Mouse (Mus musculus) megakaryocyte-erythroid progenitor cell, adult 5-6 weeks (primary cell): ENCODE measurements at regions not wholly inside any gene's neighbourhood (a gene's known extent, or its start where the extent isn't known, plus 50 kb on each side); places are given as distances from the start of the nearest gene placed in this dataset.

Experiments used
- ATAC-seq: replicated peaks from 2 replicates; pipeline ENCODE4 v1.8.0; 2016; ENCODE audit warnings: mild to moderate bottlenecking, inconsistent platforms; ENCODE audit not compliant: severe bottlenecking, poor library complexity, low FRiP score, low TSS enrichment

DNA sequence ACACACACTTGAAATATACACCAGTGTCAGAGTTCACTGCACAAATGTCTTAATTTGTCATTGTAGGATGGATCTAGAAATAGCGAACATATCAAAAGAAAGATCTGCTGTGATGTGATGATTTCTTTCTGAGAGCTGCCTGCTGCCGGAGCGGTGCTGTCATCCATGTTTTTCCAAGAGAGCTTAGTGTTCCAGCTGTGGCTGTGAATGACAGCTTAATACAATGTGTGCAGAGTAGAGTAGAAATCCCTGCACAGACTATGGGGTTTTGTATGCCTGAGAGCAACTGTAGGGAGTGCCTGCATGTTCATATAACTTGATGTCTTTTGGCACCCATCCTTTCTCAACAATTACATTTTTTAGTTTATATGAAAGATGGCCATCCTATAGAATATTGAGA is 274.6 kb upstream of the Btbd3 start:
- ATAC-seq: no peak

DNA sequence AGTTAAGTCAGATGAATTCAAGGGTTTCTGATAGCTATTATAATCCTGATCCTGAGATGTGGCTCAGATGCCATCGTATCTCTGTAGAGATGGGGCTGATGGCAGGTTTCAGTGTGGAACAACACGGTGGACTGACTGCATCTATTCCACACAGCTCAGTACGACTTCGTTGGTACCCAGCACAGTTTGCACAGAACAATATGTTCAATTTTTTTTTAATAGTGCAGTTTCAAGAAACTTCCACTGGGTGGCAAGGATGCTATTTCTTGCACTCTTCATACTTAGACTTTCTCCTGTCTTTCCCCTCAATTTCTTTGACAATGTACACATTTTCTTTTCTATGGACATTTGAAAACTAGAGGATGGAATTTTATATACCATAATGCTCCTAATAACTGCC is 278.6 kb upstream of the Btbd3 start:
- no peak for ATAC-seq

DNA sequence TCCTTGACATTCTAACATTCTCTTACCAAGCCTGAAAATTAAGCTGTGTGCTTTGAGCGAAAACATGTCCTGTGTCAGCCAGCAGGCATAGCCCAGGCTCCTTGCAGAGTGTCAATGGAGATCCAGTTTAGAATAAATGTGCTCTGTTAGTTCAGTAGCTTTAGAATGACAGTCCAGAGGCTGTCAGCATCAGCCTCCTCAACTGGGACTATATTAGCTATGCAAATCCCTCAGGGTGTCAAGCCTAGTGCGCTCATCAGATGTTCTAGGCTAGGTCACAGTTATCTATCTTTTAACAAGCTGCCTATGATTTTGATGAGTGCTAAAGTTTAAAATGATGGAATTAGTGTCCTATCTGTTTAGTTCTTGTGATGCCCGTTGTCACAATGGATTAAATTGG is 281.7 kb upstream of the Btbd3 start:
- ATAC-seq: no peak

DNA sequence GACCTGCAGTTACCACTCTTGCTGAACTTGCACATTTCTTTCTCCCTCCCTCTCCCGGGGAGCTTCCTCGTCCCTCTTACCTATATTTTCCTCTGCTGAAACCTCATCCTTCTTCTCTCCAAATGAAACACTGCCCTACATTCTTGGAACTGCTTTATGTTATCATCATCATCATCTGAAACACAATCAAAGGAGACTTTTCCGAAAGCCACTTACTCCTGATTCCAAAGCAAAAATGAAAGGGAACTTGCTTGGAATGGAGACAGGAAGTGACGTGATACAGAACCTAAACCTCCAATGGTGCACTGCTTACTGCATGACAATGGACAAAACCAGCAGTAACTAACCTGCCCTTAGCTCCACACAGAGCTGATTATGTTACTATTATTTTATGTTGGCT is 287.2 kb upstream of the Btbd3 start:
- ATAC-seq: no peak

DNA sequence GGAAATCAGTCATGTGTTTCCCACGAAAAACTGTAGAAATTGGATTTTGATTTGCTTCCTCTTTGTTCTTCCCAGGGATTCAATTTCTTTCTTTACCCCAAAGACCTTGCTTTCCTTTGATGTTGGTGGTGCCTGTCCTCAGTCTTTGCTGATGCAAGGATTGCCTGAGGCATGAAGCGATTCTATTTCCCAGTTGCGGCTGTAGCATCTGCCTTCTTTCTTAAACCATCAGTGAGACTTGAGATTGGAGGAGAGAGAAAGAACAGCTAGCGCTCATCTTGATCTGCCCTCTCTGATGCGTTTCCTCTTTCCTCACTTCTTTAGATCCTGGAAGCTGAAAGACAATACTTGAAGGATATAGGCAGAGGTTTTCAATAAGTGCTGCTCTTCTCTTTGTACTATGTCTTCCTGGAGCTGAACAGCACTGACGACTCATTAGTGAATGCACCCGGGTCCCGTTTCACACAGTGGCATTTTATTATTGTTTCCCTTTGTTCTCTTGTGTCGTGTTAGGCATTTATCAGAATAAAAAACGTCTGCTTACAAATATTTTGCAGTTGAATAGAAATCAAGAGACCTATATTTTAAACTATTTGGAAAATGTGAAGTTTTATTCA is 289.8 kb upstream of the Btbd3 start:
- no peak for ATAC-seq

DNA sequence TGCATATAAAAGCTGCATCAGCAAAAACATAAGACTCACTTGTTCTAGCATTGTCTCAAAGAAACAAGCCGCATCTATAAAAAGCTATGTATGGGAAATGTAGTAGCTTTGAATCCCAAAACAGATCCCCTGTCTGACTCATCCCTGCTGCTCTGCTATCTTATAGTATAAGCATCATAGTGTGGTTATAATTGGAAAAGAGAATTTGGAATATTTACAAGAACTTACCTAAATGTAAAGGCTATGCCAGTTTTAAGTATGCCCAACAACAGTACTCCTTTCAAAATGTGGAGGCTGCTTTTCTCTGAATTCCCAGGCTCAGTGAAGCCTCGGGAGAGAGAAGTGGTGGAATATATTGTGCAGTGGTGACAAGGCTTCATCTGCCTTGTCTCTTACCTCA is 301.5 kb upstream of the Btbd3 start:
- ATAC-seq: no peak

DNA sequence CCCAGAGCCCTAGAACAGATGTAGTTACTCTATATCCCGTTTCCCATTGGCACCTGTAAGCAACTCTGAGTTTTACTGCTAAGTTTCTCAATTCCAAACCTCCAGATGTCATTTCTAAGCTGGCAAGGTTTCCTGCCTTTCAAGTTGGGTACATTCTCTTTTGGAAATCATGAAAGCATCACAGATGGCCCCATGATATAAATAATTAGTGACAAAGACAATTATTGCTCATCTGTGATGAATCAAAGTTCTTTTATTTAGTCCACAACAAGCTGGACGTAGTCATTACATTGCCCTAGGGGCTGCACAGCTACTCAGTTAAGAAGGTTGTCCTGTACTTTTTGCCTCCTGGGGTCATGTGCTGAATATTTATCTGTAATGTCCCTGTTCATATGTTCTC is 303.2 kb upstream of the Btbd3 start:
- no peak for ATAC-seq

DNA sequence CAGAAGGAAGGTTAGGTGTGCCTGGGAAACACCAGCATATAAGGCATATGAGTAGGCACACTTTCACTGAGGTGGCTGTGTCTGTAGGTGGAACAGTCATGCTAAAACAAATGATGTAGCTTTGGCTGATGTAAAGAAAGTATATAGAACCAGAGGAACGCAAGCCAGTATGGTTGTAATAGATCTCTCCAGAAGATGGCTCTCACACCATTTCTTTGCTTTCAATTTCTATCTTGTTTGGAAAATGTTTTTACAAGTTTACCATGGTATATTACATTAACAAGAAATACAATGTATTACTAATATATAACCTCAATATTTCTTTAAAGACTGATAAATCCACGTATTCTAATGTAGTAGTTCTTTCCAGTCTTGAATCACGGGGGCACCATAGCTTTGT is 304.4 kb upstream of the Btbd3 start:
- ATAC-seq: no peak

DNA sequence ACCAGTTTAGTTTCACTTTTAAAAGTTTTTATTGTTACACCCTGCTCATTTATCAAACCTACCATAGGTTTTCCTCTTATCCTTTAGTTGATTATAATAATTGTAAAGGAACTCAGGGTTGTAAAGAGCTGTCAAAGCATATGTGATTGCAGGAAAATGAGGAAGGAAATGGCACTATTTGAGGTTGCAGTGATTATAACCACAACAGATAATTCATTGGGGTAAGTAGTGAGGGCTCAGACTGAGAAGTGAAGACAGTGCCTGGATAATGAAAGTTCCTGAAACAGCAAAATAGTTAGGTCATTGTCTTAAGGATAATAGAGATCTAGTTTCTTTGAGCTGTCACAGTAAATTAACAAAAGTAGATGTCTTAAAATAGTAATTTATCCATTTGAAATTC is 305.4 kb upstream of the Btbd3 start:
- no peak for ATAC-seq

DNA sequence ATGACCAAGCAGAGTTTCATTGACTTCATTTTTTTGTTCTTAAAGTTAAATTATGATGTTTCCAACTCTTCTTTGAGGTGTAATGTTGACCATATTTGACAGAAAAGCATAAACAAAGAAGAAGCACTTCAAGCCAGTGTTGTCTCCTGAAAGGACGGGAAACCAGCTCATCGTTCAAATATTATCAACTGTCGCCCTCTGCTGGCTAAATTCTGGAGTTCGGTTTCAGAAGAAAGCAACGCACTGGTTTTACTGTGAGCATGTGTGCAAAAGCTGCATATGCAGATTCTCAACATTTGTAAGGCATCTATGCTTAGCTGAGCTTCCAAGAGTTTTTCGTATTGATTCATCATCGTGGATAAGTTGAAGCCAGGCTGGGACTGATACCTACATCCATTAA is 313.6 kb upstream of the Btbd3 start:
- ATAC-seq: peak; percentile 79; the same call in 1 of the 2 replicates

DNA sequence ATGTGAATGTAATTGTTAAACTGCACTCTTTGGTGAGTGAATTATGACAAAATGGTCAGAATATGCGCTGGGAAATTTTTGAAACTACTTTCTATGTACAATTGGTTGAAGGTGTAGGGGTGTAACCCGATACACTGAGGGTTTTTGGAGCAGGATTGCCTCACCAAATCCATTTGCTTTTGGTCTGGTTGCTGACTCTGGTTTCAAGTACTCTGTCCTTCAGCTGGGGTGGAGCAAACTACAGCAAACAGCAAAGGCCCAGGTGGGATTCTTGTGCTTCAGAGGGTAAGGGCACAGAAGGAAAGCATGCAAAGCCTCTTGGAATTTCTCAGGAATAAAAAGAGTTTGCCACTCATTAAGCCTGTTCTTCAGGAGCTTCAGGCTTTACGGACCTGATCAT is 316.8 kb upstream of the Btbd3 start:
- no peak for ATAC-seq

DNA sequence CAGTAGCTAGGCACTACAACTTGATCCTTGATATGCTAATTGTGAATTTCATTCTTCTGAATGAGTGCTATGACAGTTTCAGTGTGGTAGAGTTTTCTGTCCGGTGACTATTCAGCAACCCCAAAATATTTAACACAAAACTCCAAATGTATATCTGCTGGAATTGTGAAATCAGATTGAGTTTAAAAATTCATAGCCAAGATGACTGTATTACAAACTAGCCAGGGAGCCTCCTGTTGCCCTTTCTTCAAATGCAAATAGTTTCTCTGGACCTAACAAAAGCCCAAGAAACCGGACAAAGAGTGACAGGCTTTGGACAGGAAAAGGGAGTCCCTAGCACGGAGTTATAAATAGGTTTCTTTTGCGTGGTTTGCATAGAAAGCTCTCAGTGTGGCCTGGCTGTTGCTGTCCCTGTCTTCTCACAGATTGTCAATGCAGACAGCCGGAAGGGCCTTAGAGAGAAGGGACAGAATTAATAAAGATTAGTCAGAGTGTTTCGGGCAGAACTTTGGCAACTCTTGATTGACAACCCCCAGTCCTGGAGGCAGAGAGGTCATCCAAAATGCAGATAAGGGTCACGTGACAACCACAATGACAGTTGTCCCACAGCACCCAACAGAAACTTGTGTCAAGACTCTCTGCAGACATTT is 317.4 kb upstream of the Btbd3 start:
- ATAC-seq: no peak

DNA sequence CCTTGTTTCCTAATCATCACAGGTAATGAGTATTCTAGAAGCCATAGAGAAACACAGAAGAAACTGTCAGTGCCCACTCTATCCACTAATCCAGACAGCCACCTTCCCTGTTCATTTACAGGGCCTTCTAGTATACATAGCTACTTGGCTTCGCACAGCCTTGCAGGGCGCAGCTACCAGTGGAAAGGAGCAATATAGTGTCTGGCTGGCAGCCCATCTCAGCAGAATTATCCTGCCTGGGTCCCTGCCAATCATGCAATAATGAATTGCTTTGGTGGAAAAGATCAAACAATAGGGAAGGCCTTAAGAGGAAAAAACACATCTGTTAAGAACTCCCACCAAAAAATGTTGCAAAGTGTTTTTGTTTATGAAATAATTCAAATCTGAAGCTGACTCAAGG is 319.8 kb upstream of the Btbd3 start:
- ATAC-seq: no peak

DNA sequence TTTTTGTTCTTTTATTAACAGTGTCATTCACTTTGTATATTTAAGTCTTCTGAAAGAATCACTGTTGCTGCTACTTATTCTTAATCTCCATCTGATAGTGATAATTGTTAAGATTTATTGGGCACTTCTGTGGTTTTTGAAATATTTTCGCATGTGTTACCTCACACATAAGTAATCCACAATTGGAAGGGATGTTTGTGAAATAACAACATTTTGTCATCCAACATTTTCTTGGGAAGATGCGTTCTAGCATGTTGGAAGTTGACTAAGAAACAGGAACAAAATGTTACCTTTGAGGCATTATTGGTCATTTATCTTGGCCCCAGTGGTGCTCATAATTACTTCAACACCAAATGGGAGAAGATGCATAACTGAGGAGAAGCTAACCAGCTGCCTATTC is 323.4 kb upstream of the Btbd3 start:
- no peak for ATAC-seq

DNA sequence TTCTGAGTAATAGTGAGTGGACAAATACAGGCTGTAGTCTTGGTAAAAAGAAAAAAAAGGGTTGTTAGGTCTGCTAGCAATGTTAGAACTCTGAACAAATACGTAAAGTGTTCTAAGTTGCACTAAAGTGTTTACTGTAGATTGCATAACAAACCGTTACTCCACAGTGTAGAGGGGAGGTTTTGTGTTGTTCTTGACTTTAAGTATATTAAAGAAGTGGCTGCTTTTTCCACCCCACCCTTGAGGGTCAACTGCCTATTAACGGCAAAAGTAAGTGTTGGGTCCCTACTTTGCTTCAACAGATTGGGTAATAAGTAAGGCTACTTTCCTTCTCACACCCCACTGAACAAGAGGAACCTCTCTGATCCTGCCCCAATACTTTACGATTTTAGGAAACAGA is 323.9 kb upstream of the Btbd3 start:
- ATAC-seq: no peak

DNA sequence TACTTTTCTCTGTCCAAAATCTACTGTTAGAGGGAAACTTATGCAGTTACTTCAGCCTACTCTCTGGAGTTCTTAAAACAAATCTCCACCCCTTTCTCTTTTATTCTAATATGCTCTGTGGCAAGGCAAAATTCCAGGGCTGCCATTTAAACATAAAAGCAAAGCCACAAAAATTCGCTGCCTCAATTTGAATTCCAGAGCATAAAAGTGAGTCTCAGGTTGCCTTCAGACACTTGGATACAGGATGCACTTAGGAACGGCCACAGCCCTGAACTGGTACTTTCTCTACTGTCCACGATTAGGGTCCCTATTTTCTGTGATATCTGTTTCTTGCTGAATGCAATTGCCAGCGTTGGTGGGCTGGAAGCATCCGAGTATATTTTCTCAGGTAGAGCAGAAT is 330.9 kb upstream of the Btbd3 start:
- no peak for ATAC-seq

DNA sequence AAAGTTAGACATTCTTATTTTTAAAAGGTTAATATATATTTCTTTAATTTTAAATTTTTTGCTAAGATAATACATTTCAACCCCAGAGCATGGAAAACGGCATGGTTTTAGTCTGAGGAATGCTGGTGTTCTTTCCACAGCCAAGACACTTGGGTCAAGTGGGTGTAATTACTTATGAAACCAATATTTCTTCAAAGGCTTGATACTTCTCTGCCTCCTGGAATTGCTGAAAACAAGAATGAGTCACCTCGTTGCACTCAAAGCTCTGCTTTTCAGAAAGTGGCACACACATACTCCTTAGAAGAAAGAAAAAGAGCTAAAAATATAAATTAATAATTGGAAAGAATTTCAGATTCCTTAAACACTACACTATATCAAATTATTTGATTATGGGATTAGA is 331.8 kb upstream of the Btbd3 start:
- no peak for ATAC-seq

DNA sequence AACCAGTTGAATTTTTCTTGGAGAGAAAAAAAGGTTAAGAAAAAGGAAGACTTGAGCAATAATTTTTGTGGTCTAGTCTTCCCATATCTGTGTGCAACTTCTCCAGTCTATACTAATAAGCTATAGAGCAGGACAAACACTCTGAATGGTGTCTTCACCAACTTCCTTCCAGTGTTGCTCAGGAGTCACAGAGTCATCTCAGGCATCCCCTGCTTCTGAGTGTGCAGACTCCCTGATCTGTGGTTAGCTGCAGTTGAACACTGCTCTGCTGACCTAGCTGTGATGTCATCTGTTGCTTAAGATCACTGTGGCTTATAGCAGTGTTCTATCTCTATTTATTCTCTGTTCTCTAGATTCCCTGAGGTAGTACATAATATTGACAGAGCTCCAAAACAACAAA is 357.9 kb upstream of the Btbd3 start:
- no peak for ATAC-seq

DNA sequence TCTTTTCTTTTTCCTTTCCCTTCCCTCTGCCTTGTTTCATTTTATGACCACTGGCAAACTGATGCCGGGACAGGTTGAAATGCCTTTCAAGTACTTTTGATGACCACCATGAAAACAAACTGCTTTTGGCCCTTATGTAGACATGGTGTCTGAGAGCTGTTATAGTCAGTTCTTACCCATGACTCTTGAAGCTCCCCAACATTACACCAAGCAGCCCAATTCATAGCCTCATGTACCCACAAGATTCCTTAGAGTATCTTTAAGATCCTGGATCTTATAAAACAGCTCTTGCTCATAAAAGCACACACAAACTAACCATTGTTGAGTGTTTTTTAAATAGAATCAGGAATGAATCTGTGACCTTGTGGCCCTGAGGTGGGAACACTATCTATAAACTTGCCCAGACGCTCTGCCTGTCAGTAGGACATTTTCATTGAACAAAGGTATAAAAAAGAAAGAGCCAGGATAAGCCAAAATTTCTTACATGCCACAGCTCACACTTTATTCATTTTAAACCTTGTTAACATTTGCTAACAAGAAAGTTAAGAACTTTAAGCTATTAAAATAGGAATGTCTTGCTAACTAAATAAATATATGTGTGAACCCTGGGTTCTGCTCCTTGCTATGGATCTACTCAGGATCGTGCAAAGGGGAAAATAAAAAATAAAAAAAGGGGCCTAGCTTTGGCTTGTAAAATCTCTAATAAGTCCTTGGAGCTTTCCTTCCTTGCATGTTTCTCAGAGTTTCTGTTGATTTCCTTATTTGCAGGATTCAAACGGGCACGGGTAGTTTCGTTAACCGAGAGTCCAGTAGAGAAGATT is 375.9 kb upstream of the Btbd3 start:
- no peak for ATAC-seq

DNA sequence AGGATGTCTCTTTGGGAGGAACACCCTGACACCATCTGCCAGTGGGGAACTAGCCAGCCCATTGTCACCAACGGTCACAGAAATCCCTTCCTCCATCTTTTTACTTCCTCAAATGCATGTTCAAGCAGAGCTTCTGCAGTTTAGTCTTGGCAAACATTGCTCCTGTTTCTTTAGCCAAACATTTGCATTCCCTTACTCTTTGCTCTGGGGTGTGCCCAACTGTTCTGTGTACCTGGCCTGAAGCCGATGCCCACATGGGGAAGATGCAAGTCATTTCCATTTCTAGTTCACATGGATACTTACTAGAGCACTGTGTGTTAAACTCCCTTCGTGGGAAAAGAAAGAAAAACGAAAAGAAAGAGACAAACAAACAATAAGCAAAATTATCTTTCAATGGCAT is 386.7 kb upstream of the Btbd3 start:
- ATAC-seq: no peak

DNA sequence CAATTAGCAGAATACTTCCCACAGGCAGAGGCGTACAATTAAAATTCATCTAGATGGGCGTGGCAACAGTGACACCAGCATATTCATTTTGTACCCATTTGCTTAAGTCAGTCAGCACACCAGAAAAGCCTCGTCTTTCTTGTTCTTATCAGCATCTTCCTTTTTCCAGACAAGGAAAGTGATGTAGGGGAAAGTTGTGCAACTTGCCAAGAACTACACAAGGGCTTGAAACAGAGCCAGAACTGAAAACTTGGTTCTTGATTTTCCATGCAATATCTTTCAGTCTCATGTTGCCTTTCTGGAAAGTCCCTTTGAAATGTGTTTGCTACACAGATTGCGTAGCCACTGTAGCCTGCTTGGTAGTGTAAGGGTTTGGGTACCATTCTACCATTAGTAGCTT is 401.9 kb upstream of the Btbd3 start:
- ATAC-seq: no peak
